Mouse (Mus musculus) gastrocnemius, postnatal 25 days (tissue): ENCODE data around the gene Znrd1. TPM values are rescaled to one million over a fixed set of nuclear protein-coding genes. Genes with fewer than 3 reads are reported as not detected.
A peak's percentile ranks its signal among the peaks of the same experiment; 100 is the strongest.
"Not testable (repeated sequence)": the region's sequence is repeated elsewhere in the genome, so short reads cannot be mapped to it uniquely, and the experiment has no call there.

ENCODE experiments used
- DNase-seq: peaks from one replicate; pipeline ENCODE4 v3.0.0; 2022
- long read RNA-seq, 2 experiments: library from polyadenylated mRNA; stranded (forward); transcript quantifications; one replicate each; pipeline ENCODE4 v2.0.0; 2021
- total RNA-seq, 2 experiments: library from RNA; stranded (reverse); gene quantifications; 1 replicate in 1 of 2; 2 replicates in 1 of 2; pipeline ENCODE4 v1.2.3; 2021

The Znrd1 gene
- total RNA-seq, result 10 to 100 TPM; 18.0 to 20.6 TPM
- long read RNA-seq, experiment 1, transcript Znrd1-202 (5 exons, 710 nt), result major isoform, 20 of 22 reads
- long read RNA-seq, experiment 1, partial matches to known transcripts, result 0 of 22 reads
- long read RNA-seq, experiment 1, other reads (novel, unspliced or antisense), result 0 of 22 reads
- long read RNA-seq, experiment 2, transcript Znrd1-202 (5 exons, 710 nt), result major isoform, 12 of 15 reads
- long read RNA-seq, experiment 2, partial matches to known transcripts, result 0 of 15 reads
- long read RNA-seq, experiment 2, other reads (novel, unspliced or antisense), result 0 of 15 reads

- peak; percentile 92 for DNase-seq
Measured at GRCm38 (mm10) chr17:36957999-36958743, at the start of gene Znrd1, which contains the start of gene Znrd1as. TSS of gene Znrd1 (minus strand) at chr17:36958559. TSS of gene Znrd1as (plus strand) at chr17:36958592.

GRCm38 (mm10) chr17:37003366-37003765, 45.0 kb upstream of the Znrd1 start:
- DNase-seq, result no peak

- DNase-seq, result no peak
Measured at GRCm38 (mm10) chr17:37002364-37003330, 44.3 kb upstream of the Znrd1 start.

GRCm38 (mm10) chr17:37000863-37001262, 42.5 kb upstream of the Znrd1 start, which contains the start of gene Zfp57:
TSS of gene Zfp57 (plus strand) at chr17:37001163.
- no peak for DNase-seq

GRCm38 (mm10) chr17:36998477-36998876, 40.1 kb upstream of the Znrd1 start:
- no peak for DNase-seq

- peak; percentile 23 for DNase-seq
Measured at GRCm38 (mm10) chr17:36997033-36997735, 38.8 kb upstream of the Znrd1 start.

GRCm38 (mm10) chr17:36995448-36995847, 37.1 kb upstream of the Znrd1 start:
- no peak for DNase-seq

GRCm38 (mm10) chr17:36994528-36994927, 36.2 kb upstream of the Znrd1 start:
- DNase-seq, result no peak

GRCm38 (mm10) chr17:36993770-36994325, 35.5 kb upstream of the Znrd1 start:
- no peak for DNase-seq

- no peak for DNase-seq
Measured at GRCm38 (mm10) chr17:36992336-36993104, 34.2 kb upstream of the Znrd1 start.

- DNase-seq, result not testable (repeated sequence)
Measured at GRCm38 (mm10) chr17:36990630-36991029, 32.3 kb upstream of the Znrd1 start.

- no peak for DNase-seq
Measured at GRCm38 (mm10) chr17:36989437-36989836, 31.1 kb upstream of the Znrd1 start, which contains the start of gene H2-M5. TSS of gene H2-M5 (minus strand) at chr17:36989537.

GRCm38 (mm10) chr17:36988475-36988874, 30.1 kb upstream of the Znrd1 start:
- DNase-seq, result no peak

GRCm38 (mm10) chr17:36982253-36983155, 24.1 kb upstream of the Znrd1 start:
- no peak for DNase-seq

- DNase-seq, result no peak
Measured at GRCm38 (mm10) chr17:36981845-36982244, 23.5 kb upstream of the Znrd1 start.

- DNase-seq, result peak; percentile 17
Measured at GRCm38 (mm10) chr17:36981221-36981813, 23.0 kb upstream of the Znrd1 start, which contains the start of gene 2410137M14Rik. TSS of gene 2410137M14Rik (minus strand) at chr17:36981237.

- no peak for DNase-seq
Measured at GRCm38 (mm10) chr17:36973271-36973787, 15.0 kb upstream of the Znrd1 start.

- DNase-seq, result no peak
Measured at GRCm38 (mm10) chr17:36972791-36973190, 14.4 kb upstream of the Znrd1 start.
